Mouse (Mus musculus): ENCODE measurements at regions not wholly inside any gene's neighbourhood (a gene's known extent, or its start where the extent isn't known, plus 50 kb on each side); places are given as distances from the start of the nearest gene placed in this dataset.

DNA sequence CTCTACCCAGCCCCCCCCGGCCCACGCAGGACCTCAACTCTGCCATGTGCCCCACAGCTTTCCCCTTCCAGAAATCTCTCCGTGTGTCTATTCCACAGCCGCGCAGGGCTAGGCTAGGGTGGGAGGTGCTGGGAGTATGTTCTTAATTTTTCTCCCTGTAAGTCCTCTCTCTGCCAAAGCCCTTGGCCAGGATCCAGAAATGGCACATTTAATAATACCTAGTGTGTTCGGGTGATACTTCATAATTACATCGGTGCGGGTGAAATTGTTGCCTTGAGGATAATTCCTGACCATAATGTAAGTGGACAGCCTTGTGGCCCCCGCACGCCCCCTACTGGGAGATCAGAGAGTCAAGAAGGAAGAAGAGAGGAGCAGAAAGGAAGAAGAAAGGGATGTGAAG, 1093.5 kb downstream of the Mrps31 start:
- CTCF ChIA-PET, result no interaction called here

DNA sequence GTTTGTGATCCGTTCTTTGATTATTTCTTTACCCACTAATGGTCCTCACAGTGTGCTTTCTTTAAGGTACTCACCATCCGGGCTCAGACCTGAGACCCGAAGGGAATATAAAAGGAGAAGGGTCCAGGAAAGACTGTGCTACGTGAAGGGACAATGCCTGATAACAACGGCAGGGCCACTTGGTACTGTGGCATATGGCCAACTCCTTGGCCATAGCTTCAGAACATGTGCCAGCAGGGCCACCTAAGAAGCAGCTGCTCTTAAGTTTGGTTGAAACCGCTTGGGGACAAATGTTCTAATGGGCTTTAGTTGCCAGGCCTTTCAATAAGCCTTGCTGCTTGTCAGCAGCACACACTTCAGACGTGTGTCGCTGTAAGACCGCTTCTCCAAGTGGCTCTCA, 1094.1 kb downstream of the Mrps31 start:
- CTCF ChIA-PET, result no interaction called here

DNA sequence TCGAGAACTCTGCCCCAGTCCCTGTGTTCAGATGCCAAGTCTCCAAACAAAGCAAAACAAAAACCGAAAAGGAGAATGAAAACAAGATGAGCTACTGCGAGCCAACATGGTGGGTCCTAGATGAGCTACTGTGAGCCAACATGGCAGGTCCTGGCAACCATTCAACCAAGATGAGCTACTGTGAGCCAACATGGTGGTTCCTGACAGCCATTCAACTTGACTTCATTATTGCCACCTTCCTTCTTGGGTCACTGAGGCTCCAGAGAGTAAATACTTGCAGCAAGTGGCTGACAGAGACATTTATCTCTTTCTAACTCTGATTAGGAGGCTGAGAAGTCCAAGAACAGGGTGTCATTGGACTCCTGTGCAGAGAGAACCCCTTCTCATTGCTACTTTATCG, 1094.8 kb downstream of the Mrps31 start:
- CTCF ChIA-PET, result no interaction called here

DNA sequence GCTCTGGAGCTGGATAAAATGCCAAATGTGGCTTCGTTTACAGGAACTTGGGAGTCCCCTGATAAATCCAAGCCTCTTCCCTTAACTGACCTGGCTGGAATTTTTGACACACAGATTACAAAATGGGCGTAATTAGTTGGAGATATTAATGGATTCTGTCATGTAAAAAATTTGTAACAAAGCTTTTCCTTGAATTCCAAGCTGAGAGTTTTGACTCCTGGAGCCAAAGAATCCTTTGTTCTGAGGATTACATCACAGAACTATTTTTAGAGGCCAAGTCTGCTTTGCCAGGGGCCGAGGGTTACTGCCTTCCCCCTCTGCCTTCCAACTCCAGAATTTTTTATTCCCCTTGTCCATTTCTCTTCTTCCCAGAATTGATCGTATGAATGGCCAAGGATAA, 1096.5 kb downstream of the Mrps31 start:
- CTCF ChIA-PET, result no interaction called here

DNA sequence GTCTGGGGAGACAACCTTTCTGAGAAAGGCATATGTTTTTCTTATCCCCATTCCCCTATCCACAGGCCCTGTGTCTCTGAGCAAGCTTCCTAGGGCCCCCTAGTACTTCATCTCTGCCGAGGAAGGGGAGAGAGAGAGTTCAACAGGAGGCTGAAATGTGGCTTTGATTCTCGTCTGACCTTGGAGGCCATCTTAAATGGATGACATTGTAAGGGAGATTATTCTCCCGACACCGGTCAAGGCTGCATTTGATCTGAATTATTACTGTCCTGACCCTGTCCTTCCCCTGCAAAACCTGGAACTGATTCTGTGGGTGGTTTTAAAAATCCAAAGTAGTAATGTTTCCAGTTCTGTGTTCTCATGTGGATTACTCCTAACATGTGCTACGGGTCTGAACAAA, 1098.9 kb downstream of the Mrps31 start:
- CTCF ChIA-PET, result no interaction called here

DNA sequence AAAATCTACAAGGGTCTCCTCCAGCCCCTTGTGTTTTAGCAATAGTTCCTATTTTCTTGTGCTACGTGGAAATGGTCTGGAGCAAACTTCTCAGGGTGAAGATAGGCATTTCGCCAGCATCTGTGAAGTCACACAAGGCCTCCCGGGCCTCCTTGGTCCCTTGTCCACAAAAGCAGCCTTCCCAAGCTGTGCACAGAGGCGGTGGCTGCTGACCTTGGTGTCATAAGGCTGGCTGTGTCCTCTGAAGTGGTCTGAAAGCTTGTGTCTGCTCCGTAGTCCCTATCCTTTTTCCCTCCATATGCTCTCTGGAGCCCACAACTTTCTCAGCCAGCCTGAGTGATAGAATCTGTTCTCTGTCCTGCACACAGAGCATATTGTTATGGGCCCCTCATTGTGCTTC, 1099.4 kb downstream of the Mrps31 start:
- CTCF ChIA-PET, result no interaction called here

DNA sequence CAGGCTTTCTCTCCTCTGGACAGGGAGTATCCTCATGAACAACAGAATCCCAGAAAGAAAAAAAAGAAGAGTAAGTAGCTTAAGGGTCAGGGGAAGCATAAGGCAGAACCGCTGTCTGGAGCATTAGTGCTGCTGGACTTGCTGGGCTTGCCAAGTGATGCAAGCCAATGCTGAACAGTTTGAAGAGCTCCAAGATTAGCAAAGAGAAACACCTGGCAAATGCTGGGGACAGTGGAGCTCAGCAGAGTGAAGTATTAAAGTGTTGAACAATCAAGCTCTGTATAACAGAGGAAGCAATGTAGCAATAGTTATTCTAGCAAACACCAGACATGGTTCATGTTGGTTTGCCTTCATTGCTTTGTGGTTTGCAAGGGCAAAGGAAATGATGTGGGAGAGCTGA, 1100.1 kb downstream of the Mrps31 start:
- CTCF ChIA-PET, result no interaction called here

DNA sequence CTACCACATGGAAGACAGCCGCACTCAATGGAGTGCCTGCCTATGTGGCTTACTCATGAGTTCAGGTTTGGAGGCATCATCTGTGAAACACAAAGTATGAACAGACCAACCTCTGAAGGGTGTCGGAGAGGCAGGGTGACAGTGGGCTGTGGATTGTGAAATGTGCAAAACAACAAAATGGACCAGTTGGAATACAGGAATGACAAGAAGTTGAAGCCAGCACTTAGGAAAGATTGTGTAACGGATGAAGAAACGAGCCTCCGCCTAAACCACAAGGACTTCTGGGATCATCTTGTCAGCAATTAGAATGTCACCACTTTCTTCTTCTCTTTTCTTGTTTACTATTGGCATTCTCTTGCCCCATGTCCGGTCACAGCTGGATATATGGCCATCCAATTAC, 1100.6 kb downstream of the Mrps31 start:
- CTCF ChIA-PET, result no interaction called here

DNA sequence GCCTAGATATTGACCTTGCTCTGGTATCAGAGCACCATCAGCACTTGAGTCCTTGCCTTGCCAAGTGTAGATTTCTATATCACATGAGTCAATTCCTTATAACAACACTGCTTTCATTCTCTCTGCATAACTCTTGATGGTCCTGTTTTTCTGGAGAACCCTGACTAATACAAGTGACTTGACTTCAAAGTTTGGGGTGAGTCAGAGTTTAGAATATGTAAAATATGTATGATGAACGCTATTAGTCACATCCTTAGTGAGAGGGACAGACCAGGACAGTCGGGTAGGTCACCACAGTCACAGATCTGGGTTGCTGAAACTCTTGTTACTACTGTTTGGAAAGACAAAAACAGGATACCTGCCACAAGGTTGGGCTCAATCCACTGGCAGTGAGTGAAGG, 1105.3 kb downstream of the Mrps31 start:
- CTCF ChIA-PET, result no interaction called here

DNA sequence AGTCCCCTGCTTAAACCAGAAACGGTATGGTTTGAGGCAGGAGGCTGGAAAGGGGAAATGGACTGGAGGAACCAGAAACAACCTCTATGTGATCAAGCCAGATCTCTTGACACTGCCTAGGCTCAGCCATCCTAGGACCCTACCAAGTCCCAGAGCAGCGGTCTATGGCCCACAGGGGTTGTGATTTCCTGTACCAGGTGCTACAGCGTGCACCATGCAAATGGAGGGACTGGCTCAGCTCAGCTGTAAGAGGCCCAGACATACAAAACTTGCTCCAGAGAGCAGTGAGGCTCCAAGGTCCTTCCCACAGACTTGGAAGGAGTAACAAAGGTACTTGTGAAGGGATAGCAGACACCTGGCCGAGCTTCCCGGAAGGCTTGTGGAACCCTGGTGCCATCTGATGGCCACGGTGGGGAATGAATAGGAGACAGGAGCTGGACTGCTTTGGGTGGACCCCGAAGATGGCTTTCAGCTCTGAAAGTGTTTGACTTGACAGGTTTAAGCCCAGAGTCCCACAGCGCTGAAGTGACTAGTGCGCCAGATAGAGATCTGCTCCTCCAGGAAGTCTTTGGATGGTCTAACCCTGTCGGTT, 1120.5 kb downstream of the Mrps31 start:
- CTCF ChIA-PET, result no interaction called here

DNA sequence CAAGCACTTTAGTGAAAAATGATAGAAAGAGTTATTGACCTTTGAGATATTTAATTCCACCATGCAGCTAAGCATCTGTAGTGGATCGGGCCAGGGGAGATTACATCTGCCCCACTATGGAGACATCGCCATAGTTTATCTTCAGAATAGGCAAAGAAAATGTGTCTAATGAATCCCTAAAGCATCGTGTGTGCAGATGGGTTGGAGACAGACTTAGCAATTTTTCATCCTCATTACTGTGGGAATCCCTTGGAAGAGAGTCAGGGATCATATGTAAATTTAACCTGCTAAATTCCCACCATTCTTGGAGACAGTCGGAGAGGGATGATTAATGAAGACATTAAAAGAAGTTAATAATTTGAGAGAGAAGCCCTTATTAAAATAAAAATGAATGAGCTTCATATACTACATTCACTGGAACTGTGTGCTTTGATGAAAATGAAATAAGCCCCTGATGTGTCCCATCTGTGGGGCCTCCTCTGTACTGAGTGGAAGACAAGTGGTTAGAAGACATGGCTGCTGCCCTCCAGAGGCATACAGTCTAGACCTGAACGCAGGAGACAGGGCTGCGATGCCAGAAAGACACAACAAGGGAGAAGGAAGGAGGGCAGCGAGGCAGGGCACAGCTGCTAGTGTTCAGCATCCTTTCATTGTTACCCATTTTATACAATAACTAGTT, 1126.7 kb downstream of the Mrps31 start:
- CTCF ChIA-PET, result interaction anchor here (0.7 kb wide), 1 partner anchor 19 kb away, joined by 5 read pairs; no protein-coding TSS in a partner anchor

DNA sequence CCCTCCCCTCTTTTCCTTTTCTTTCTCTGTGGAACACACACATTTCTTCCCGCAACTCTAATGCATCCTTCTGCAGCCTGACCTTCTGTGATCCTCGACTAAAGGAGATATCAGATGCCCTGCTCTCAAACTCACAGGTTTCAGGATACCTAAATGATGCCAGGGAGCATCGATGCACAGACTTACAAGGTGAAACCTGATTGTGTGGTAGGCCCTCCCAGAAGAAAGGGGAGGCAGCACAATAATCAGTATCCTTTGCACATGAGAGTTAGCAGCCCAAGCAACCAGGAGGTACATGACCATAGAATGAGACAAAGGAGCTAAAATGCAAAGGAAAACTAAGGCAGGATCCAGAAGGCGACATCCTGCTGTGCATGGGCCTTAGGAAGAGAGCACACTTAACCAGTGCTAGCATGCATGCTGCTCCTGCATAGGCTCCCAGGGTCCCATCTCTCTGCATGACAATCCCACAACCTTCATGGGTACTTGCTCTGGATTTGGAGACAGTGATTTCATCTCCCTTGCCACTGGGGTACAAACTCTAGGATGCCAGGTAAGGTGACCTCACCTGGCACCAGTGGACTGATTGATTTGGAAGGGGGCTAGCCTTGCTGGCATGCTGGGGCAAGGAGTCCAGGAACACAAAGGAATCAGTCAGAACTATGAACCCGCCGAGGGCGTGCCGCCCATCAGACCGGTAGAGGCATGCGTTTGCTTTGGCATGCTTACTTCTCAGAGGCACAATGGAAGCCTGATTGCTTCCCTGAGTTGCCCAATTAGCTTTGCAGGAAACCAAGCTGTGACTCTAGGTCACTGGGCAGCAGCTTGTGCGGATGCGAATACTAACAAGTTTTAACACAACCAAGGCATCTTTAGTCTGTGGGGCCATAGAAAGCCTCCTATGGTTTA, 1142.7 kb downstream of the Mrps31 start:
- CTCF ChIA-PET, result no interaction called here

DNA sequence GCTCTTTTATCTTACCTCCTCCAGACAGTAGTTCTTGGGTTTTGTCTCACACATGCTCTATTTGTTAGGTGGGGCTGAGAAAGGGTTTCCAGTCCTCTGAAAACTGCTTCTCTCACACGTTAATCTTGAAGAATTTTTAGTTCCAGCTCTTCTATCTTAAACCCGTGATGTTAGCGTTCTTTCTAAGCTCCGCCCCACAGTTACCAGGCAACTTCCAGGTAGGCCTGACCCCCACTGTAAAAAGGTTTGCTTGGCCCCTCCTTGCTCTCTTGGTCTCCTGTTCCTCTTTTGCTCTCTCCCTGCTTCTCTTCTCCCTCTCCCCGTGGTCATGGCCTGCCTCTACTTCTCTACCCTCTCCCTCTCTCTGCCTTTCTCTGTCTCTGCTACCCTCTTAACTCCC, 1149.7 kb downstream of the Mrps31 start:
- CTCF ChIA-PET, result no interaction called here

DNA sequence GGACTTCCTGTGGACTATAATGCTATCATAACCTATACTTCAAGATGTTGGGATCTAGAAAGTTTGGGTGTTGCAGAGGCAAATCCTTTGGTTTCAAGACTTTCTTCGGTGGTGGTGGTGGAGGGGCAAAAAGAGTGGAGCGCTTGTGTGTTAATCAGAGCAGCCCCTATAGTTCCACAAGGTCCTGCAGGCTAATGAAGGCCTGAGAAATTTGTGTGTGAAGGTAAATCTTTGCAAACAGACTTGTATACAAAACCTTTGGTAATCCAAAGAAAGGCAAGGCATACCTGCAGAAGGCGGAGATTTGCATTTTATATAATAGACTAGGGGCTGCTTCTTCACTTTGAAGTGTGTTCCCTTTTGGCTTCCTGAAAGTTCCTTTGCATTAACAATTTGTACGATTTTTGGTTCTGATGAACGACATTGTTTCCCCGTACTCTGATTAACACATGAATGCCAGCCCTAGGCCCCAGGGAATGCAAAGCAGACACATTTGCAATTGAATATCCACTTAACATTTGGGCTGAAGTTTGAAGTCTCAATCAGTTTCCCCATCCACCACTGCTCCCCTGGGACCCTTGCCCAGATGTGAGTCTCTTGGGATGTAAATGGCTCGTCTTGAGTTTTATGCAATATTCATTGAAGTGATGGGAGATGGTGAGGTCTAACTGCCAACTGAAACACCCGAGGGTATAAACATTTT, 1150.7 kb downstream of the Mrps31 start:
- CTCF ChIA-PET, result no interaction called here

DNA sequence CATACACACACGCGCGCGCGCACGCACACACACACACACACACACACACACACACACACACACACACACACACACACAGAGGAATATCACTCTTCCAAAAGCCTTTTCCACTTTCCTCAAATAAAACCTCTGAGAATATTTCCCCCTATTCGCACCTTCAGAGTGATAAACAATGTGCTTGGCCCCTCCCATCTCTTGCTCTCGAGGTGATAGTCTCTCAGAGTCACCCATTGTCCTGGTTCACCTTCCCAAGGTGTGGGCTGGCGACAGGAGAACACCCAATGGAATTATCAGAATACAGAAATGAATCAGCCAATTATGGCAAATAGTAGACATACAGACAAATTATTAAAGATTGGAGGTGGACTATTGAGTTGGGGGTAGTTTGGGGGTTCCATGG, 1151.3 kb downstream of the Mrps31 start:
- CTCF ChIA-PET, result no interaction called here

DNA sequence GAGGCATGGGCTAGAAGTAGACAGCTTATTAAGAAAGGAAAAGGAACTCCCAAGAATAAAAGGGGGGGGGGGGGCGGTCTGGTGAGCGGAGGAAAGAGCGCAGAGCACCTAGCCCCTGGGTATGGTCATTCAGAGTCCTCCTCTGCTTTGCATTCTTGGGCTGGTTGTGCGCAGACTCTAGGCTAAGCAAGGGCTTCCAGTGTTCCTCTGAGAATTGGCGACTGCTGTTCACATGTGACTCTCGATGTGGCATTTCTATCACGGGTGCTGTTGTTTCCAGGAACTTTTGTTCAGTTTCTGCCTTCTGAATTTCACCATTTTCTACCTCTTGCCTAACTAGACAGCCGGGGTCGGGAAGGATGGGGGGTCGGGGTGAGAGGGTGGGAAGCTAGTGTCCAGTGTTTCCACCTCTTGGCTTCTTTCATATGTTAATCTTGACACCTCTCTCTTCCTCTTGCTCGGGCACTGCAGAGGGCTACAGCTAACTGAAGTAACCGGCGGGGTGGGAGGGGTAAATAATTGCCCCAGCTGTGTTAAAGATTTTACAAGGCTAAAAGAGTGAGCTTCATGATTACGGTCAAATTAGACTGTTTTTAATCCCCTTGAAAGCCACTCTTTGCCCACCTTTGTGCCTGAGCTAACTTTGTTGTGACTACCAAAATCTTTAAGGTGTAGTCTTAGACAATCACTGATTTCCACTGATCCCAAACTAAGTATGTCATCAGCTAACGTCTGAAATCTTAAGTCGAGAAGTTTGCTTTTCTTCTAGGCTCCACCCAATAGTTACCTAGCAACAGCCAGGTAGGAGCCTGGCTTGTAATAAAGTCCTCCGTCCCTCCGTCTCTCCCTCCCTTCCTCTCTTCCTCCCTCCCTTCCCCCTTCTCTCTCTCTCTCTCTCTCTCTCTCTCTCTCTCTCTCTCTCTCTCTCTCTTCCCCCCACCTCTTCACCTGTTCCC, 1152.2 kb downstream of the Mrps31 start:
- CTCF ChIA-PET, result no interaction called here

DNA sequence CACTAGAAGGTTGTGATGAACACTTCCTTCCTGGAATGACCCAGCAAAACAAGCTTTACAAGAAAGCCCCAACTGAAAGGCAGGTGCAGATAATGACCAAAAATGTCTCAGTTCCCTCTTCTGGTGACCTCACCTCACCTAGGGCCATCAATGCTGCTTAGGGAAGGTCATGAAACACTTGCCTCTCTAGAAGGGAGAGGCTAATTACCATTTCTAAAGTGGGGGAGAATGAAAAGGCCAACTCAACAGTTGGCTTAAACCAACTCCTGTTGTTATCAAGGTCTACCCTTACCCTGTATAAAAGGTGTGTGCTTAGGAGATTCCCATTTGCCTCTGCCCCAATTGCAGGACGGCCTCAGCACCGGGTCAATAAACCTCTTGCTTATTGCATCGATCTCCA, 1156.7 kb downstream of the Mrps31 start:
- CTCF ChIA-PET, result no interaction called here

DNA sequence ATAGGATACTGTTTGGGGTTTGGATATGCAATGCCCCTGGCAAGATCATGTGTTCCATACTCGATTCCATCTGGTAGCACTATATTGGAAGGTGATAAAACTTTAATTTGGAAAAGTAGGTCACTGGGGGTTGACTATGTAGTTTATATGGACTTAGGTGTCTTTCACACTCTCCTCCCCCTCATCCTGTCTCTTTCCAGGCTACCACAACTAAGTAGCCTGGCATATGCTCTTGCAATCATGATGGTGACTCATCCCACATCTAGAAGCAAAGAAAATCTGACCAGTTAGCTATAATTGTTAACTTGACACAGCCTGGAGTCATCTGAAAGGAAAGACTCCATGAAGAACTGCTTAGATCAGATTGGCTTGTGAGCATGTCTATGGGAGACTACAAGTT, 1154.3 kb downstream of the Adam3 start:
- CTCF ChIA-PET, result no interaction called here

DNA sequence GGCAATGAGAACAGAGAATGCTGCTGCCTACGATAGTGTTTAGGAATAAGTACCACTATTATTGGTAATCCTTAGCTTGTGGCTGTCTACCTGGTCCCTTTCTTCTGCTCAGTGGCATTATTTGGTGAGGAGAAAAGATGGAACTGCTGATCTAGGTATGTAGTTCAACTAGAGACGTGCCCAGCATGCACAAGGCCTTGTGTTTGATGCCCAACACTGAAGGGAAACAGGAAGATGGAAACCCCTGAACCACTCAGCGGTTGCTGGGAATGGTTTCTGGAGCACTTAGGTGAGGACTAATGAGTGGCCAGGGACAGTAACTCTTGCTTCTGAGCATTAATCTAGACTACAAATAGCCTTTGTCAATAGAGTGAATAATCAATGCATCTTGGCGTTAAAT, 1145.5 kb downstream of the Adam3 start:
- CTCF ChIA-PET, result no interaction called here

DNA sequence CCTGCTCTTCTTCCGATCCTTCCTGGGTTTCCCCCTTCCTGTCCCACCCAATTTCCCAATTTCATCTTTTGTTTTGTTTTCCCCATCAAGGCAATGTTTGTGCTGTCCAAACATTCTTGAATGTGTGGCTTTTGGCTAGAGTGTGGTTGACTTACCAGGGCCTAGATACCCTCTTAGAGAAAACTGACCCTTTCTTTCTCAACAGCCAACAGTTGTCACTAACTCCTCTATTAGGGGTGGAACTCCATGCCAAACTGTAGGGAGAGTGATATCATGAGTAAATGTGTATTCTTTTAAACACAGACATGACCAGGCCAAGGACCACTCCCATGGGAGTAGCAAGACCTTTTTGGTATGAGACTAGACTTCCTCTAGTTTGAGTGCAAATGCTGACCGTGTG, 1145.0 kb downstream of the Adam3 start:
- CTCF ChIA-PET, result no interaction called here

Measured in spleen, embryonic (tissue).